Mouse (Mus musculus) heart, adult 8-10 months (tissue): Measurements from ENCODE around the gene Stat6. TPM values are rescaled to one million over a fixed set of nuclear protein-coding genes. Genes with fewer than 3 reads are reported as not detected.

ENCODE experiments used
- total RNA-seq, 4 experiments: library from RNA; stranded (reverse); gene quantifications; 2 replicates each; pipeline ENCODE4 v1.2.4; 2022

The Stat6 gene
- total RNA-seq, 4 experiments from 2014 or later: 38.4 to 43.7 (median 43.2) TPM

Other genes starting within 250 kb of the Stat6 start
- gene Stac3, start 141.3 kb upstream of the Stat6 start, total RNA-seq: 1 to 10 TPM in 1 of 4 experiments, under 1 TPM in 2, not detected in 1; 0.66 to 1.5 (median 0.76) TPM
- 10 to 100 TPM; 17.2 to 26.5 (median 21.6) TPM for gene Ndufa4l2, start 128.0 kb upstream of the Stat6 start, total RNA-seq
- gene Shmt2, start 120.5 kb upstream of the Stat6 start, total RNA-seq: 10 to 100 TPM; 41.6 to 48.4 (median 44.5) TPM
- under 1 TPM; 0.22 to 0.66 (median 0.50) TPM for gene Nxph4, start 108.4 kb upstream of the Stat6 start, total RNA-seq
- gene Lrp1, start 21.8 kb upstream of the Stat6 start, total RNA-seq: 10 to 100 TPM; 64.0 to 88.9 (median 74.0) TPM
- 1 to 10 TPM; 3.0 to 5.1 (median 3.6) TPM for gene Nemp1, start 23.9 kb downstream of the Stat6 start, total RNA-seq
- gene Nab2, start 25.6 kb downstream of the Stat6 start, total RNA-seq: 10 to 100 TPM in 1 of 4 experiments, 1 to 10 TPM in 3; 5.0 to 10.3 (median 6.6) TPM
- gene Myo1a, start 62.2 kb downstream of the Stat6 start, total RNA-seq: under 1 TPM in 1 of 4 experiments, not detected in 3; 0.08 TPM
- not detected for gene Tac2, start 81.5 kb downstream of the Stat6 start, total RNA-seq
- 1 to 10 TPM; 6.4 to 7.9 (median 7.5) TPM for gene Zbtb39, start 96.6 kb downstream of the Stat6 start, total RNA-seq
- 1 to 10 TPM; 3.8 to 4.8 (median 4.2) TPM for gene Gpr182, start 108.7 kb downstream of the Stat6 start, total RNA-seq
- under 1 TPM in 1 of 4 experiments, not detected in 3; 0.06 TPM for gene Rdh1, start 116.7 kb downstream of the Stat6 start, total RNA-seq
- gene Rdh16f1, start 116.8 kb downstream of the Stat6 start, total RNA-seq: under 1 TPM in 1 of 4 experiments, not detected in 3; 0.22 TPM
- under 1 TPM in 2 of 4 experiments, not detected in 2; 0.09 to 0.22 TPM for gene Rdh9, start 133.4 kb downstream of the Stat6 start, total RNA-seq
- not detected for gene Rdh16, start 158.2 kb downstream of the Stat6 start, total RNA-seq
- gene Rdh19, start 206.9 kb downstream of the Stat6 start, total RNA-seq: not detected
- gene Rdh16f2, start 223.5 kb downstream of the Stat6 start, total RNA-seq: not detected
- gene Rdh7, start 245.8 kb downstream of the Stat6 start, total RNA-seq: under 1 TPM in 1 of 4 experiments, not detected in 3; 0.19 TPM